8 mouse cellular contexts compared by ENCODE assay signal in the genomic region with DNA sequence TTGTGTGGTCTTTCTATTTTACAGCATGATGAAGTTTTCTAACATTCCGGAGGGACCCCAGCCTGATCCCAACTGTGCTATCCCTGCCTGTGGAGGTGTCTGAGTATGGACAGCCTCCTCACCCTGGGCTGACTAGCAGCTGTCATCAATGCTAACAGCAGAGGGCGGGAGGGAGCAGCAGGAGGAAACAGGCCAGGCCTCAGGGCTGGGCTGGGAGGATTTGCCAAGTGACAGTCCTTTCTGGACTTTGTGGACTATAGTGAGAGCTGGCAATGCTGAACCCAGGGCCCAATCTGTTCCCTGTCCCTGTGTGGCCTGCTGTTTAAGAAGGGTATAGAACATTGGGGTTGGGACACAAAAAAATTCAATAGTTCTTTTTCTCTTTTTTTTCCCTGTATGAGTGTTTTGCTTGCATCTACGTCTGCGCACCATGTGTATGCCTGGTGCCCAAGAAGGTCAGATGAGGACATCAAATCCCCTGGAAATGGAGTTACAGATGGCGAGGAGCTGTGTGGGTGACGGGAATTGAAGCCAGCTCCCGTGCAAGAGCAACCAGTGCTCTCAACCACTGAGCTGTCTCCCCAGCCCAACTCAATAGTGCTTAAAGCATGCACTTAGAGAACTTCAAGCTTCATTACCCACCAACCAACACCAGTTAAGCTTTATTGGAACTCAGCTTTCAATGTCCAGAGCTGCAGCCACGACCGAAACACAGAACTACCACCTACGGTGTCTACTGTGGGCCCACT.
DNase-seq lines count a peak whose midpoint lies in the region; ATAC-seq and TF ChIP-seq lines count a peak whose summit lies in the region.

No protein-coding gene starts in this region.

- no peak for TF ChIP-seq POLR2A in small intestine, adult 2 months (IDR thresholded peaks at IDR 0.05; ENCODE audit: low read depth, low read length)

- intact Hi-C loops in left cerebral cortex, postnatal 4 days (cut with DNase I): no loop called here

- no peak overlapping the region for H3K4me2 ChIP-seq in midbrain, embryonic 11.5 days

- H3K27ac ChIP-seq in midbrain, embryonic 11.5 days (ENCODE audit: low read depth, low read length): no peak overlapping the region
- no peak overlapping the region for H3K27ac ChIP-seq in small intestine, adult 2 months (ENCODE audit: insufficient read depth, low read depth, low read length)

- peak; percentile 70 for TF ChIP-seq CTCF in small intestine, adult 2 months (IDR thresholded peaks at IDR 0.05; ENCODE audit: extremely low read depth, insufficient read length, insufficient replicate concordance, low read depth, low read length)

- ATAC-seq in midbrain, embryonic 11.5 days (ENCODE audit: low FRiP score): no peak
- no peak for ATAC-seq in monocyte, adult 5-6 weeks (replicated peaks; ENCODE audit: insufficient number of reproducible peaks, low FRiP score, low TSS enrichment, poor library complexity, severe bottlenecking)

- H3K9ac ChIP-seq in midbrain, embryonic 11.5 days (ENCODE audit: low read length): no peak overlapping the region

- no peaks in the 10 kb centered on the region for H3K4me1 ChIP-seq in midbrain, embryonic 11.5 days (ENCODE audit: control insufficient read depth, insufficient read depth, low read length)
- H3K4me1 ChIP-seq in small intestine, adult 2 months (ENCODE audit: control insufficient read depth, insufficient read depth, insufficient read length, low read length): no peaks in the 10 kb centered on the region

- no peak overlapping the region for H3K4me3 ChIP-seq in midbrain, embryonic 11.5 days (ENCODE audit: low read depth, low read length)
- H3K4me3 ChIP-seq in small intestine, adult 2 months (ENCODE audit: low read depth, low read length): no peak overlapping the region

- no peaks in the 10 kb centered on the region for H3K9me3 ChIP-seq in midbrain, embryonic 11.5 days (ENCODE audit: control insufficient read depth, low read length)

- DNase-seq in adrenal gland, adult (ENCODE audit: inconsistent age in 2 of 2, low spot score in 1 of 2): peak; percentile 79 to 93
- DNase-seq in embryo, embryonic 10 days (ENCODE audit: low spot score): peak; percentile 72
- peak; percentile 82 for DNase-seq in gastrocnemius, postnatal 25 days
- DNase-seq in kidney, adult 18-20 months: peak; percentile 86
- peak; percentile 90 for DNase-seq in left cerebral cortex, postnatal 4 days
- peak; percentile 93 for DNase-seq in midbrain, embryonic 11.5 days (ENCODE audit: low spot score, missing footprints)

- no peaks in the 10 kb centered on the region for H3K27me3 ChIP-seq in midbrain, embryonic 11.5 days (ENCODE audit: control insufficient read depth, insufficient read depth, low read length)
- no peaks in the 10 kb centered on the region for H3K27me3 ChIP-seq in small intestine, adult 2 months (ENCODE audit: control insufficient read depth, insufficient read depth, low read length)

- H3K36me3 ChIP-seq in midbrain, embryonic 11.5 days (ENCODE audit: control insufficient read depth, insufficient read depth, low read length): peaks cover 16% of the 10 kb centered on the region
- H3K36me3 ChIP-seq in small intestine, adult 2 months (ENCODE audit: control insufficient read depth, insufficient read depth, low read length): peaks cover 64% of the 10 kb centered on the region

- WGBS in midbrain, embryonic 11.5 days: 72% methylated on average over 10 of the region's 10 CpGs
- WGBS in small intestine, adult 2 months: 71% methylated on average over 10 of the region's 10 CpGs
